Mouse (Mus musculus): ENCODE data around the gene Parp16. TPM values are rescaled to one million over a fixed set of nuclear protein-coding genes. Genes with fewer than 3 reads are reported as not detected.

Parp16 gene
- polyA plus RNA-seq, 1 experiment: 7.1 TPM

DNA sequence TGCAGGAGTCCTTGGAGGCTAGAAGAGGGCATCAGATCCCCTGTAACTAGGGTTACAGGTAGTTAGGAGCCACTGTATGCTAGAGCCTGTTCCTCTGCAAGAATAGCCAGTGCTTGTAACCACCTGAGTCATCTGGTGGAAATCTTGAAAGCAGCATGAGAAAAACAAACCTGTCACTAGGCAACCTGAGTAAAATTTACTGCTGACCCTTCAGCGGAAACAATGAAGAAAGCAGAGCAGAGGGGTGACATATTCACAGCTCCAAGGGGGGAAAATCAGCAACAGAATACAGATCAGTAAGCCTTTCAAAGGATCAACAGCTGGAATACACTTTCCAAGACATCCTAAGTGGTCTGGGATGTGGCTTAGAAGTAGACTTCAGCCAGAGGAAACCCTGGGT lies 16.4 kb downstream of the Parp16 start:
- Histone ChIP-seq H3K27me3 (ENCODE audit: control insufficient read depth, insufficient read depth, low read length, poor library complexity, severe bottlenecking) (no peaks in the 10 kb centered on the region), H3K4me1 (ENCODE audit: control insufficient read depth, insufficient read depth, low read length) (no peaks in the 10 kb centered on the region), H3K27ac (ENCODE audit: insufficient read depth, low read length) (no peak overlapping the region), H3K9ac (ENCODE audit: low read depth, poor library complexity, severe bottlenecking) (no peak overlapping the region), H3K4me3 (ENCODE audit: low read depth, low read length) (no peak overlapping the region), H3K9me3 (replicated peaks; ENCODE audit: control insufficient read depth, insufficient read depth, low read length, poor library complexity, severe bottlenecking) (no peaks in the 10 kb centered on the region), H3K36me3 (ENCODE audit: control insufficient read depth, insufficient read depth, low read length, poor library complexity, severe bottlenecking) (no peaks in the 10 kb centered on the region)
- no peak for TF ChIP-seq POLR2A (IDR thresholded peaks at IDR 0.05; ENCODE audit: insufficient read depth, low read length)
- TF ChIP-seq EP300 (IDR thresholded peaks at IDR 0.05; ENCODE audit: insufficient read depth, low read depth, low read length): no peak
- no peak for TF ChIP-seq CTCF (IDR thresholded peaks at IDR 0.05; ENCODE audit: low read depth, low read length)

DNA sequence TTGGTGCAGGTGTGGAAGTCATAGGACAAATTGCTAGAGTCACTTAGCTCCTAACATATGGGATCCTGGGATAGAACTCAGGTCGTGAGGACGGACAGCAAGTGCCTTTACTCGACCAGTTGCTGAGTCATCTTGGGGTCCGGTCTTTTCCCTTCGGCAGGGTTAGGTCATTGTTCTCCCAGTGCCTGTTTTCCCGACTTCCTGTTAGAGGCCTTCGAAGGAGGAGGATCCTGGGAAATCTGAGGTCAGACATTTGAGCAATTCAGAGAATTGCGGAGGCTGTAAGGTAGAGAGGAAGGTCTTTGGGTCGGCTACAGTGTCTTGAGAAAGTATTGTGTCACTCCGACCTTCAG lies 19.2 kb downstream of the Parp16 start:
- Histone ChIP-seq H3K27ac (ENCODE audit: insufficient read depth, low read length) (peak overlapping the region; percentile 97), H3K27me3 (ENCODE audit: control insufficient read depth, insufficient read depth, low read length, poor library complexity, severe bottlenecking) (no peaks in the 10 kb centered on the region), H3K4me3 (ENCODE audit: low read depth, low read length) (peak overlapping the region; percentile 74), H3K9me3 (replicated peaks; ENCODE audit: control insufficient read depth, insufficient read depth, low read length, poor library complexity, severe bottlenecking) (no peaks in the 10 kb centered on the region), H3K4me1 (ENCODE audit: control insufficient read depth, insufficient read depth, low read length) (no peaks in the 10 kb centered on the region), H3K9ac (ENCODE audit: low read depth, poor library complexity, severe bottlenecking) (peak overlapping the region; percentile 57), H3K36me3 (ENCODE audit: control insufficient read depth, insufficient read depth, low read length, poor library complexity, severe bottlenecking) (no peaks in the 10 kb centered on the region)
- TF ChIP-seq POLR2A (IDR thresholded peaks at IDR 0.05; ENCODE audit: insufficient read depth, low read length) (no peak), EP300 (IDR thresholded peaks at IDR 0.05; ENCODE audit: insufficient read depth, low read depth, low read length) (peak; percentile 55; the same call in 1 of the 2 replicates)

DNA sequence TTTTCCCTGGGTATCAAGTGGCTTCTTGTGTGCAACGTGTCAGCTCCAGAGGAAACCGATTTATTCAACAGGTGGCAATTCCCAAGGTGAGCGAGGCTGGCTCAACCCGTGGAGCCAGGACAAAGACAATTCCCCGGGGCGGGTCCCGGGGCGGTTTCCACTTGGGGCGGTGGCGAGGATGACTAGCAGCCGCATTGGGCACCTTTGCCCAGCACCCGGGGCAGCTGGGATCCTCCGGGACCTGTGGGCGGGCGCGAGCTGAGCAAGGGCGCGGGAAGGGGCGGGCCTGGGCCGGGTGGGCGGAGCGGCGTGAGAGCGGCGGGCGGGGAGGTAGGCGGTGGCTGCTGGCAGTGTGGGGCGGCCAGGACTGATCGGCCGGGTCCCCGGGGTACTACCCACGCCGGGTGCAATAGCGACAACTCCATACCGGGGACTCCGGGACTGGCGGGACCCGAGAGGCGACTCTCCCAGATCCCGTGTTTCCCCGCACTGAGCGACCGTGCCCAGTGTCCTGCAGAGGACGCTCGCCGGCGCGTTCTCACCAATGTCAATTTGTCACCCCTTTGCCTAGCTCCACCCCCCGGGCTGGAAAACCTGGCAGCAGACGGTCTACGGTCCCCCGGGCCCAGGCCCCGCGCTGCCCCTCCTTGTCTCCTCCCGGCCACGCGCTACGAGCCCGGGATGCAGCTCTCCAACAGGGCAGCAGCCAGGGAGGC lies 19.8 kb downstream of the Parp16 start:
- Histone ChIP-seq H3K27ac (ENCODE audit: insufficient read depth, low read length) (peak overlapping the region; percentile 97), H3K4me1 (ENCODE audit: control insufficient read depth, insufficient read depth, low read length) (no peaks in the 10 kb centered on the region), H3K9me3 (replicated peaks; ENCODE audit: control insufficient read depth, insufficient read depth, low read length, poor library complexity, severe bottlenecking) (no peaks in the 10 kb centered on the region), H3K27me3 (ENCODE audit: control insufficient read depth, insufficient read depth, low read length, poor library complexity, severe bottlenecking) (no peaks in the 10 kb centered on the region), H3K36me3 (ENCODE audit: control insufficient read depth, insufficient read depth, low read length, poor library complexity, severe bottlenecking) (no peaks in the 10 kb centered on the region), H3K9ac (ENCODE audit: low read depth, poor library complexity, severe bottlenecking) (peak overlapping the region; percentile 57), H3K4me3 (ENCODE audit: low read depth, low read length) (peak overlapping the region; percentile 74)
- TF ChIP-seq POLR2A (IDR thresholded peaks at IDR 0.05; ENCODE audit: insufficient read depth, low read length): peak; percentile 9
- TF ChIP-seq CTCF (IDR thresholded peaks at IDR 0.05; ENCODE audit: low read depth, low read length): peak; percentile 45
- no peak for TF ChIP-seq EP300 (IDR thresholded peaks at IDR 0.05; ENCODE audit: insufficient read depth, low read depth, low read length)

DNA sequence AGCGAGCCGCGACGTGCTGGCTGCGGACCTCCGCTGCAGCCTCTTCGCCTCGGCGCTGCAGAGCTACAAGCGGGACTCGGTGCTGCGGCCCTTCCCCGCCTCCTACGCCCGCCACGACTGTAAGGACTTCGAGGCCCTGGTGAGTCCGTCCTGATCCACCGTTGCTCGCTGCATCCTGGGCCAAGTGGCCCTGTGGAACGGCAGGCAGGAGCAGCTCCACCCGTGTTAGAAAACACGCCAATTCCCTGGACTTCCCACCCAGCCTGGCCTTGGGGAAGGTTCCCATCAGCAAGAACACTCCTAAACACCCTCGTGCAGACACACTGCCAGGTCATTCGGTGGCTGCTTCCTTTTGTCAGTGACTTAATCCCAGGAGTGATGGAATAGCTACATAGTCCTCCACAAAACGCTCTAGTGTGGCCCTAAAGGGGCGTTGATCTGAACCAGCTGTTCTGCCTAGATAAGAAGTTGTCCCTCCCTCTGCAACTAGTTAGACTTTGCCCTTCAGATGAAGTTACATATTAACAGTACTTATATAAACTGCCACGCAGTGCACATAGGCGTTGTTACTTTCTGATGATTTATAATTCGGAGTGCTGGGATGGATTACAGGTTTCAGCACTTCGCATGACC lies 20.5 kb downstream of the Parp16 start:
- peak overlapping the region; percentile 64 for H3K4me3 ChIP-seq (ENCODE audit: low read depth, low read length)
- H3K9me3 ChIP-seq (replicated peaks; ENCODE audit: control insufficient read depth, insufficient read depth, low read length, poor library complexity, severe bottlenecking): no peaks in the 10 kb centered on the region
- no peaks in the 10 kb centered on the region for H3K4me1 ChIP-seq (ENCODE audit: control insufficient read depth, insufficient read depth, low read length)
- TF ChIP-seq EP300 (IDR thresholded peaks at IDR 0.05; ENCODE audit: insufficient read depth, low read depth, low read length) (no peak), CTCF (IDR thresholded peaks at IDR 0.05; ENCODE audit: low read depth, low read length) (no peak), POLR2A (IDR thresholded peaks at IDR 0.05; ENCODE audit: insufficient read depth, low read length) (no peak)
- H3K27me3 ChIP-seq (ENCODE audit: control insufficient read depth, insufficient read depth, low read length, poor library complexity, severe bottlenecking): no peaks in the 10 kb centered on the region
- H3K27ac ChIP-seq (ENCODE audit: insufficient read depth, low read length): 0 out of 2 replicates have a peak overlapping the region, but pooled peaks have one; percentile 1
- H3K36me3 ChIP-seq (ENCODE audit: control insufficient read depth, insufficient read depth, low read length, poor library complexity, severe bottlenecking): no peaks in the 10 kb centered on the region
- peak overlapping the region; percentile 57 for H3K9ac ChIP-seq (ENCODE audit: low read depth, poor library complexity, severe bottlenecking)

DNA sequence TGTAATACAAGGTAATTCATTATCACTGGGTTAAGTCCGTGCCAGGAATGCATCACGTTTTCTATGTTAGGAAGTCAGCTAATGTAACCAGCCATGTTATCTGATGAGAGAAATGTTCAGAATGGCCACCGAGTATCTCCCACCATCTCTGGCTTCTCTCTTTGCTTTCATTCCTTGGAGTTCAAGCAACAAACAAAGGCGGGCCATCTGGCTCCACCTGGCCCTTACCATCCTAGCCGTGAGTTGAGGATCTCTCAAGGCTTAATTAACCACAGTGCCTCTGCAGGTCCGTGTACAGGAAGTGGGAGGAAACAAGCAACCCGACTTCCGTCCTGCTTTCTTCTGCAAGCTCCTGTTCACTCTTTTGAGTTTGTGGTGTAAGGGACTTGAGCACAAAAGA lies 21.8 kb downstream of the Parp16 start:
- no peak overlapping the region for H3K4me3 ChIP-seq (ENCODE audit: low read depth, low read length)
- H3K27ac ChIP-seq (ENCODE audit: insufficient read depth, low read length): no peak overlapping the region
- peaks cover 2% of the 10 kb centered on the region for H3K4me1 ChIP-seq (ENCODE audit: control insufficient read depth, insufficient read depth, low read length)
- H3K9me3 ChIP-seq (replicated peaks; ENCODE audit: control insufficient read depth, insufficient read depth, low read length, poor library complexity, severe bottlenecking): no peaks in the 10 kb centered on the region
- H3K36me3 ChIP-seq (ENCODE audit: control insufficient read depth, insufficient read depth, low read length, poor library complexity, severe bottlenecking): no peaks in the 10 kb centered on the region
- no peaks in the 10 kb centered on the region for H3K27me3 ChIP-seq (ENCODE audit: control insufficient read depth, insufficient read depth, low read length, poor library complexity, severe bottlenecking)
- no peak for TF ChIP-seq POLR2A (IDR thresholded peaks at IDR 0.05; ENCODE audit: insufficient read depth, low read length)
- H3K9ac ChIP-seq (ENCODE audit: low read depth, poor library complexity, severe bottlenecking): no peak overlapping the region

- Histone ChIP-seq H3K9me3 (replicated peaks; ENCODE audit: control insufficient read depth, insufficient read depth, low read length, poor library complexity, severe bottlenecking) (no peaks in the 10 kb centered on the region), H3K27me3 (ENCODE audit: control insufficient read depth, insufficient read depth, low read length, poor library complexity, severe bottlenecking) (no peaks in the 10 kb centered on the region), H3K27ac (ENCODE audit: insufficient read depth, low read length) (no peak overlapping the region), H3K36me3 (ENCODE audit: control insufficient read depth, insufficient read depth, low read length, poor library complexity, severe bottlenecking) (no peaks in the 10 kb centered on the region), H3K9ac (ENCODE audit: low read depth, poor library complexity, severe bottlenecking) (no peak overlapping the region), H3K4me1 (ENCODE audit: control insufficient read depth, insufficient read depth, low read length) (peaks cover 2% of the 10 kb centered on the region), H3K4me3 (ENCODE audit: low read depth, low read length) (no peak overlapping the region)
- TF ChIP-seq POLR2A (IDR thresholded peaks at IDR 0.05; ENCODE audit: insufficient read depth, low read length) (no peak), EP300 (IDR thresholded peaks at IDR 0.05; ENCODE audit: insufficient read depth, low read depth, low read length) (no peak), CTCF (IDR thresholded peaks at IDR 0.05; ENCODE audit: low read depth, low read length) (no peak)
Measured at GRCm38 (mm10) chr9:65217661-65218060, 22.5 kb downstream of the Parp16 start.
